Mouse (Mus musculus) lung, postnatal 0 days (tissue): ENCODE data around the gene 6430571L13Rik. TPM values are rescaled to one million over a fixed set of nuclear protein-coding genes. Genes with fewer than 3 reads are reported as not detected.

Source experiments
- ATAC-seq: fragments of 200-750 bp; cut with Nextera tagmentation; 2 replicates; pipeline ENCODE4 v1.8.0; 2017; ENCODE audit warnings: moderate library complexity
- DNase-seq: peaks from one replicate; pipeline ENCODE4 v3.0.0-alpha.2; 2016; ENCODE audit warnings: low spot score
- H3K27ac ChIP-seq: fragments of 300-500 bp; sonication (generic); 2 replicates; pipeline ENCODE4 v1.5.1; 2014; ENCODE audit warnings: antibody characterized with exemption, mild to moderate bottlenecking, low read length, mixed read lengths
- H3K27me3 ChIP-seq: fragments of 300-500 bp; sonication (generic); replicated peaks from 2 replicates; pipeline ENCODE4 v1.6.1; 2014; ENCODE audit warnings: low read length, mixed read lengths; ENCODE audit not compliant: insufficient read depth
- H3K36me3 ChIP-seq: fragments of 300-500 bp; sonication (generic); 2 replicates; pipeline ENCODE4 v1.6.1; 2014; ENCODE audit warnings: low read length, mixed read lengths; ENCODE audit not compliant: insufficient read depth
- H3K4me1 ChIP-seq: fragments of 300-500 bp; sonication (generic); 2 replicates; pipeline ENCODE4 v1.6.1; 2014; ENCODE audit warnings: antibody characterized with exemption, low read depth, low read length, mixed read lengths; ENCODE audit not compliant: insufficient read depth
- H3K4me2 ChIP-seq: fragments of 300-500 bp; sonication (generic); replicated peaks from 2 replicates; pipeline ENCODE4 v1.6.1; 2014; ENCODE audit warnings: low read depth, mild to moderate bottlenecking, low read length, moderate library complexity, mixed read lengths
- H3K4me3 ChIP-seq: fragments of 300-500 bp; sonication (generic); 2 replicates; pipeline ENCODE4 v1.5.1; 2014; ENCODE audit warnings: low read depth, low read length
- H3K9ac ChIP-seq: fragments of 300-500 bp; sonication (generic); replicated peaks from 2 replicates; pipeline ENCODE4 v1.6.1; 2014; ENCODE audit warnings: low read depth, mild to moderate bottlenecking
- H3K9me3 ChIP-seq: fragments of 300-500 bp; sonication (generic); 2 replicates; pipeline ENCODE4 v1.6.1; 2016; ENCODE audit warnings: low read length, mixed read lengths
- CTCF ChIP-seq: IDR thresholded peaks from 2 replicates; pipeline ENCODE4 v1.5.1; 2016; ENCODE audit warnings: antibody characterized with exemption, mild to moderate bottlenecking
- EP300 ChIP-seq: IDR thresholded peaks from 2 replicates; pipeline ENCODE4 v1.6.1; 2016; ENCODE audit warnings: antibody characterized with exemption, mild to moderate bottlenecking, control low read depth
- WGBS: fragments of 180-500 bp; shearing (Covaris S2); extraction: QIAGEN DNeasy Blood & Tissue Kit; methylation state at CpG from one replicate; pipeline ENCODE4 v1.1.7; 2014; 5-methylcytosine and 5-hydroxymethylcytosine counted together
- polyA plus RNA-seq: library from polyadenylated mRNA; unstranded; fragments of >200 nt; fragmentation: Nextera tagmentation; extraction: Ambion mirVana; gene quantifications from 2 replicates; pipeline ENCODE4 v1.2.1, GENCODE M21; 2015

The 6430571L13Rik gene
- polyA plus RNA-seq, 1 experiment from 2014 or later, result 0.23 TPM

GRCm38 (mm10) chr9:107323558-107323957 is 16.8 kb upstream of the 6430571L13Rik start:
- WGBS, result 20% methylated on average over 6 of the region's 6 CpGs
- H3K9me3 ChIP-seq, result no peaks in the 10 kb centered on the region
- H3K4me2 ChIP-seq, result no peak overlapping the region
- DNase-seq (peak; percentile 58), ATAC-seq (peak; percentile 41)
- TF ChIP-seq CTCF (no peak), EP300 (peak; percentile 45)
- no peak overlapping the region for H3K9ac ChIP-seq
- no peaks in the 10 kb centered on the region for H3K27me3 ChIP-seq
- no peak overlapping the region for H3K27ac ChIP-seq
- H3K36me3 ChIP-seq, result no peaks in the 10 kb centered on the region
- no peak overlapping the region for H3K4me3 ChIP-seq
- peaks cover 6% of the 10 kb centered on the region for H3K4me1 ChIP-seq

GRCm38 (mm10) chr9:107324799-107325561 is 15.4 kb upstream of the 6430571L13Rik start:
- Histone ChIP-seq H3K4me1 (peaks cover 6% of the 10 kb centered on the region), H3K27ac (no peak overlapping the region), H3K27me3 (no peaks in the 10 kb centered on the region), H3K4me3 (no peak overlapping the region), H3K4me2 (no peak overlapping the region), H3K9ac (no peak overlapping the region), H3K9me3 (no peaks in the 10 kb centered on the region), H3K36me3 (no peaks in the 10 kb centered on the region)
- no peak for ATAC-seq
- DNase-seq, result no peak
- TF ChIP-seq CTCF (no peak), EP300 (no peak)
- WGBS, result 65% methylated on average over 4 of the region's 4 CpGs

GRCm38 (mm10) chr9:107325904-107326303 is 14.5 kb upstream of the 6430571L13Rik start:
- Histone ChIP-seq H3K27ac (peak overlapping the region; percentile 40; the same call in 1 of the 2 replicates), H3K27me3 (no peaks in the 10 kb centered on the region), H3K4me1 (peaks cover 6% of the 10 kb centered on the region), H3K4me3 (no peak overlapping the region), H3K9ac (no peak overlapping the region), H3K9me3 (no peaks in the 10 kb centered on the region), H3K4me2 (no peak overlapping the region), H3K36me3 (no peaks in the 10 kb centered on the region)
- ATAC-seq (peak; percentile 64), DNase-seq (peak; percentile 78)
- WGBS, result 53% methylated on average over 7 of the region's 7 CpGs
- no peak for TF ChIP-seq CTCF
- TF ChIP-seq EP300, result 0 out of 2 replicates have a peak, but pooled peaks have one; percentile 14

- Histone ChIP-seq H3K36me3 (no peaks in the 10 kb centered on the region), H3K4me1 (peaks cover 6% of the 10 kb centered on the region), H3K4me2 (no peak overlapping the region), H3K9ac (no peak overlapping the region), H3K9me3 (no peaks in the 10 kb centered on the region), H3K4me3 (no peak overlapping the region), H3K27ac (0 out of 2 replicates have a peak overlapping the region, but pooled peaks have one; percentile 32), H3K27me3 (no peaks in the 10 kb centered on the region)
- DNase-seq (peak; percentile 78), ATAC-seq (peak; percentile 79)
- TF ChIP-seq CTCF (no peak), EP300 (no peak)
- 66% methylated on average over 15 of the region's 16 CpGs for WGBS
These were observed 12.4 kb upstream of the 6430571L13Rik start for GRCm38 (mm10) chr9:107327879-107328620.

GRCm38 (mm10) chr9:107330791-107331190 is 9.6 kb upstream of the 6430571L13Rik start:
- Histone ChIP-seq H3K4me3 (no peak overlapping the region), H3K4me2 (no peak overlapping the region), H3K27me3 (no peaks in the 10 kb centered on the region), H3K27ac (no peak overlapping the region), H3K36me3 (no peaks in the 10 kb centered on the region), H3K9ac (no peak overlapping the region), H3K9me3 (no peaks in the 10 kb centered on the region), H3K4me1 (peaks cover 7% of the 10 kb centered on the region; the same call in 1 of the 2 replicates)
- 62% methylated on average over 6 of the region's 6 CpGs for WGBS
- no peak for DNase-seq
- TF ChIP-seq EP300, result no peak
- no peak for TF ChIP-seq CTCF
- ATAC-seq, result no peak

- ATAC-seq (no peak), DNase-seq (no peak)
- no peaks in the 10 kb centered on the region for H3K27me3 ChIP-seq
- no peak overlapping the region for H3K9ac ChIP-seq
- TF ChIP-seq CTCF, result no peak
- TF ChIP-seq EP300, result no peak
- H3K4me1 ChIP-seq, result peaks cover 3% of the 10 kb centered on the region; the same call in 1 of the 2 replicates
- WGBS, result 63% methylated on average over 2 of the region's 2 CpGs
- H3K36me3 ChIP-seq, result no peaks in the 10 kb centered on the region
- H3K27ac ChIP-seq, result no peak overlapping the region
- H3K9me3 ChIP-seq, result no peaks in the 10 kb centered on the region
- H3K4me3 ChIP-seq, result no peak overlapping the region
- no peak overlapping the region for H3K4me2 ChIP-seq
These were observed 6.7 kb upstream of the 6430571L13Rik start for GRCm38 (mm10) chr9:107333686-107334085.
